Mouse (Mus musculus) G1E (cell line): ENCODE results near the gene Lemd1.

Experiments used
- CTCF ChIP-seq: IDR thresholded peaks from 2 replicates; pipeline ENCODE4 v1.5.1; 2012; ENCODE audit warnings: low read depth, low read length, inconsistent platforms, mixed read lengths
- GATA1 ChIP-seq: IDR thresholded peaks from 2 replicates; pipeline ENCODE4 v1.6.1; 2012; ENCODE audit warnings: borderline replicate concordance, low read length, inconsistent platforms, mixed read lengths
- GATA2 ChIP-seq: IDR thresholded peaks from 2 replicates; pipeline ENCODE4 v1.6.1; 2012; ENCODE audit warnings: low read depth, low read length, inconsistent platforms, borderline replicate concordance
- POLR2AphosphoS5 ChIP-seq: IDR thresholded peaks from 2 replicates; pipeline ENCODE4 v1.6.1; 2012; ENCODE audit warnings: low read depth, low read length, inconsistent platforms; ENCODE audit not compliant: insufficient replicate concordance
- TAL1 ChIP-seq: conservative IDR thresholded peaks from 2 replicates; pipeline ENCODE4 v1.6.1; 2012; ENCODE audit warnings: low read depth, low read length, inconsistent platforms, mixed read lengths

DNA sequence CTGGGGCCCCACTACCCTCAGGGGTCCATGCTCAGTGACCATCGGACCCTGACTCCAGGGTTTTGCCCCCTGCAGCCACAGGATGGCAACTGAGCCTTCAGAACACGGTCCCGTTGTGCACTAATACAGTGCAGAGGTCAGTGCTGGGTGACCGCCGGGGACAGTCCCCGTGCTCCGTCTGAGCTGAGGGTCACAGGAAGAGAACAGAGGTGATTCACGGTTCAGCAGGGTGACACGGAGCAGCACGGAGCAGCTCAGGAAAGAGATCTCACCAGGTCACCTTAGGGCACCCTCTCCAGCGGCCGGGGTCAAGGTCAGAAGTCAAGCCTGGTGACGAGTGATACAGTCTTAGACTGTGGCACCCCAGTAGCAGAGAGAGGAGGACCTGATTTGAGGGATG lies 49.5 kb upstream of the Lemd1 start:
- TF ChIP-seq CTCF (no peak), GATA1 (no peak), TAL1 (no peak), POLR2AphosphoS5 (no peak), GATA2 (no peak)
